Mouse (Mus musculus): ENCODE data around the gene Fcgr1.

DNA sequence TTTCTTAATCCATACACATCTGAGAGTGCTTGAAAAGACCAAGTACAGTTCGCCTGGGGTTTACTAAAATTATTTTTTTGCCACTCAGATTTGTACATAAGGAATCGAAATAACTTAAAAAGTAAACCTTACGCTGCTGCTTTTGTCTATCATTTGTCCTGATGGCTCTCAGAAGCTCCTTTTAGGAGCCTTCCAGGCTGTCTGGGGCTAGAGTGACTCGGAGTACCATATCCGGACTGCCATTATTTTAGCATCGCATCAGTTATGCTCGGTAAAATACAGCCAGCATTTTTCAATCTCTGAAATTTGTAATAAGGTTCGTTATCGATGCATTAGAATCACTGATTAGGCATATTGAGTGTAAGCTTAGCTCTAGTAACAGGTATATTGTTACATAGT, 53.0 kb downstream of the Fcgr1 start:
- TF ChIP-seq CTCF (IDR thresholded peaks at IDR 0.05; ENCODE audit: control insufficient read depth, insufficient read depth, insufficient read length) (no peak), MYOG (IDR thresholded peaks at IDR 0.05; ENCODE audit: control insufficient read depth, extremely low read depth, insufficient read length) (no peak), MAX (IDR thresholded peaks at IDR 0.05) (no peak), USF1 (IDR thresholded peaks at IDR 0.05; ENCODE audit: low read depth) (no peak), MYOD1 (IDR thresholded peaks at IDR 0.05; ENCODE audit: control insufficient read depth, insufficient read length, low read depth) (no peak), CEBPB (IDR thresholded peaks at IDR 0.05; ENCODE audit: low read depth) (no peak), FOSL1 (IDR thresholded peaks at IDR 0.05; ENCODE audit: insufficient read depth, low read length, poor library complexity, severe bottlenecking) (no peak)

Data from C2C12 (cell line).